Mouse (Mus musculus) T-helper 2 cell (primary cell): ENCODE data around the gene Ace3.

Experiments
- in situ Hi-C: fragments of 300-600 bp; cut with MboI, MseI; formaldehyde crosslinking; loops from one replicate; pipeline ENCODE4 v1.15.1; 2025; ENCODE audit warnings: high pct_unique_total_duplicates

Ace3 gene

DNA sequence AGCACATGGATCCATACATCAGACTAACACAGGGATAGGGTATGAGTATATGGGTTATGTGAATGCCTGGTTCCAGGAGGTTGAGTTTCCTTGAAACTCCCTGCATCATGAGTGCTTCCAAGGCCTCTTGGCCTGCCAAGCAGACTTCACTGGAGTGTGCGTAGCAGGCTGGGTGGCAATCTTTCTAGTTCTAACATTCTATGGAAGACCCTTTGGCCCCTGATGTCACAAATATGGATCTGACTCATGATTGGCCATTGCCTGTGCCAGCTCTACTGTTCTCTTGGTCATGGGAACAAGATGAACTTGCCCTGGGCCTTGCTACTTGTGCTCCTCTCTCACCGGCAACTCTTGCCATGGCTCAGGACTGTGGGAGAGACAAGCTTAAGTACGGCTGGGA, at the start of gene Ace3:
Ace3 (plus strand) TSS at position 301 of the 400 bp plus-strand sequence.
- in situ Hi-C loops = no loop called here

DNA sequence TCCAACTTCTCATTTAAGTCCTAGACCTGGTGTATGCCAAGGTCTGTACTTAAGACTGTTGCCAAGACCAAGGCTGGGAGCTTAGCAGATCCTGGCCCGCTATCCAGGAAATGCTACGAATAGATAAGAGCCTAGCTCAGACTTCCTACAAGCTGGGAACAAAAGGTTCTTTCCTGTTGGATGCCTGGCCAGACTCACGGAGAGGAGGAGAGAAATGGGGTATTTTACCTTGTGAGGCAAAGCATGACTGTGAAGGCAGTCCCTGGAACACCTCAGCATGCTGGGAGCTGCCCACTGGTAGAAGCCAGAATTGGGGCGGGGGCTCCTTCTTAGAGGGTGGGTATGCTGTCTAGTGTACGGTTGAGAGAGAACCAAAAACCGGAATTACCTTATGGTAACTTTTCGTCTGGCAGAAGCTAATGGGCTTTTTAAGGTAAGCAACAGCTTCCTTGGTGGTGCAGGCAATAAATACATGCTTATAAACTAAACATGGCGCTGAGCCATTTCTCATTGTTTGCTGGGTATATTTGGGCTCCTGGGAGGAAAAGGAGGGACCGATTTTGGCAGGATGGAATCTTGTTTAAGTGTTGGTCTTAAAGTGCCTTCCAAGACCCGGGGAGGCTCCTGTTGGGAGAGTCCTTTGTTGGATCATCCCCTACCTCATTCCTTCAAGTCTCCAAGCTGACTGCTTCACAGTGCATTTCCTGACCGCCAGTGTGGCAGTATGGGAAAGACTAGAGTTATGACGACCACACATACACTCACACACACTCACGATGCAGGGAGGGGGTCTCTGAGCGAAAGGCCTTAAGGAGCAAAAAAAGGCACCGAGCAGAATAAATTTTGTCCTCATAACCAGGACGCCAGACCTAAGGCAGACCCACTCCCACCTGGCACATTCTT, 49.5 kb upstream of the Ace3 start:
- in situ Hi-C loops = no loop called here

DNA sequence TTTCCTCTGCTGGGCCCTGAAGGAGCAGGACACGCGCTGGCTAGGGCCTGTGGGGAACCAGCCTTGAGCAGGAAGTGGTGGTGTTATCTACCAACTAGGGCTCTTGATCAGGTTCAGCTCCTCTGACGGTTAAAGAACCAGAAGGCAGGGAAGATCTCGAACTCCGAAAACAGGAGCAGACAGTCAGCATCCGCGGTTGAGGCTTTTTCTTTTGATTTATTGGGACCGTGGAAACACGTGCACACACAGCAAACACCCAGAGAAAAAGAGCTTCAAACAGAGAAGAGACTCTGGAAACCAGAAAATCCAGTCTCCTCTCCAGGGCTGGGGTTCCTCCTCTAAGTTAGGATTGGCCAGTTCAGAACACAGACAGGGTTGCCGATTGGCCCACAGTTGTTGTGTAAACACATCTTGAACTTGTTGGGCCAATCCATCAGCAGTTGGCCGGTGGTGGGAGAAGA, 47.8 kb upstream of the Ace3 start:
- in situ Hi-C loops = no loop called here

DNA sequence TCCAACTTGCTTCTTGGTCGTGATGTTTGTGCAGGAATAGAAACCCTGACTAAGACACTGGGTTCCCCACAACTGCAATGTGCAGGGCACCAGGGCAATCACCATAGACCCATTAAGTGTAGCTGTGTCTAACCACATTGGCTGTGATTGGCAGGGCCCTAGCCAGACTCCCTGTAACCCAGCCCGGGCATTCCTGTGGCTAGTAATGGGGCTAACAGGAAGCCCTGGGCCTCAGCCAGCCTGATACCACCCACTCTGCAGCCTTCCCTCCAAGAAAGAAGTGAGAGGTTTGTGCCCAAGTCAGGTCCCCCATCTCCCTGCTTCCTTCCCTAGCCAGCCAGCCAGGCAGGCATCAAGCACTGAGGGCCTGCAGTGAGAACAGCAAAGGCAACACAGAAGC, 46.2 kb upstream of the Ace3 start:
- in situ Hi-C loops = no loop called here

DNA sequence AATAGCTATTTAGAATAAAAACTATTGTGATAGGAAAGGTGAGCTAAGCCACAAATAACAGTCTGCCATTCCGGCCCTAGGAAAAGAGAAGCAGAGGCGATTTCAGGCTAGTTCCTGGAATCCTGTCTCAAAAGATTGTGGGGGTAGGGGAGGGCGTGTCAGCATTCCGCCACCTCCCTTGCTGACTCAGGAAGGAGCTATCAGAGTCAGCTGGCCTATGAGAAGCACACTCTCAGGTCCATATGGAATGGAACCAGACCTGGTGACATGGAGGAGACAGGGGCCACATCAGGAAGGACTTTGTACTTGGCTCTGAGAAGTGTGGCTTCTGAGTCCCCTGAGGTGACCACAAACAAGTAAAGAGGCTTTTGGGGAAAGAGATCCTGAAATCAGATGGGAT, 44.0 kb upstream of the Ace3 start:
- in situ Hi-C loops = no loop called here

DNA sequence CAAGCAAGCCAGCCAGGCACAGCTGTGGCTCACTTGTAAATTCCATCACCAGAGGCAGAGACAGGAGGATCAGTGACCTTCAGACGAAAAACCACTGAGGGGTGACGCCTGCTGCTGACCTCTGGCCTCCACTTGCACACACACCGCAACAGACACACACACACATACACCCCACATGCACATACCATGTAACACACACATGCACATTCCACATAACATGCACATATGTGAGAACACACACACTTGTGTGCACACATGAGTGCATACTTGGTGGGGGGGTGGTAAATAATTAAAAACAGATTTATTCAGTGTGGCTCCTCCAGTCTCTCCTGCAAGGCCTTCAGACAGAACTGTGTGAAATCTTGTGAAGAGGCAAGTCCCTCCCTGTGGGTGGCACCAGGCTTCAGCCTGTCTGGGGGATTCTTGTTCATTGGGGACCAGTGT, 42.9 kb upstream of the Ace3 start:
- in situ Hi-C loops = no loop called here

DNA sequence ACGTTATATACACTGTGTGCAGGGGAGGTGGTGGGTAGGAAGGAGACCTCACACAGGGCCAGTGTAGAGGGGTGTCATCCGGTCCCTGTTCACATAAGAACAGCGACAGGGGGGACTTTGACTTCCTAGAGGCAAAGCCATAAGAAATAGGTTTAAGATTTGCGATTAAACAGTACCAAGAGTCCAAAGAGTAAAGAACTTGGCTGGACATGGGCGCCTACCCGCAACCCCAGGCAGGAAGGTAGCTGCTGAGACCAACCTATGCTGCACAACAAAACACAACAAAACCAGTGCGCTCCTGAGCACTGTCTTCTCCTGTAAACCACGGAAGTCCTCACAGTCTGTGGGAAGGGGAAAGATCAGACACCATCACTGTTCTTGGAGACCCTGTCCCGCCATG, 42.4 kb upstream of the Ace3 start:
- in situ Hi-C loops = no loop called here

DNA sequence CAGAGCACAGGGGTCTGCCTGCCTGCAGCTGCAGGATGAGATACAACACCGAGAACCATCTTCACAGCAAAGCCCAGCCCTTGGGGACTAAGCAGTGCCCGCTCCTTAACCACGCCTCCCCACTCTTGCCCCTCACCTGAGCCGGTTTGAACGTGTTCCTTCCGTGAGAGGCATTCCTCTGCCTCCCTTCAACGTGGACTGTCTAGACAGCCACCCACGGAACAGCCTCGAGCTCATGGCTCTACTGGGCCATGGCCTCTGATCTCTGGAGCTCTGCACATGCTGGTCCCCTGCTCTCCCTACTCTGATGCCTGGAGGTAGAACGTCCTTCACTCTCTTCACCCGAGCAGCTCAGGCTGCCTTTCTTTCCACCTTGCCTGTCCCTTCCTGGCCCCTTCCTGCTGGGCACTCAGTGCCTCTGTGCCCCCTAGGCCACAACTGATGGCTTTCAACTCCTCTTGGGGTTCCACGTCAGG, 41.5 kb upstream of the Ace3 start, which contains the start of gene Cyb561:
Cyb561 (minus strand) TSS at position 426 of the 476 bp plus-strand sequence.
- in situ Hi-C loops = no loop called here

DNA sequence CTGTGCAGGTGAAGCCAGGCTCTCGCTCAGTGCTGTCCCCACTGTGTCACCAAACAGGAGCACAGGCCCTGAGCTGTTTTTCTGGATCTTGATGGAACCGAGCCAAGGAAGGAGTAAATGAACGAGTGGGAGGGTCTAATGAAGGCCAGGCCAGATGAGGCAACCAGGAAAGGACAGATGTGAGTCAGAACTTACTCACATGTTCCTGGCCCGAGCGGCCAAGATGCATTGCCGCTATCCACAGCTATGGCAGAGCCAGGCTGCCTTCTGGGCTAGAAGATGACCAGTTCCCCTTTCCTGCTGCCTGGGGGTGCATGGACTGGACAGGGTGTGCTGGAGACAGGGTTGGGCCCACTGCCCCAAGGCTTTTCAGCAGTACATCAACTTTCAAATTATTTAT, 41.1 kb upstream of the Ace3 start:
- in situ Hi-C loops = no loop called here

DNA sequence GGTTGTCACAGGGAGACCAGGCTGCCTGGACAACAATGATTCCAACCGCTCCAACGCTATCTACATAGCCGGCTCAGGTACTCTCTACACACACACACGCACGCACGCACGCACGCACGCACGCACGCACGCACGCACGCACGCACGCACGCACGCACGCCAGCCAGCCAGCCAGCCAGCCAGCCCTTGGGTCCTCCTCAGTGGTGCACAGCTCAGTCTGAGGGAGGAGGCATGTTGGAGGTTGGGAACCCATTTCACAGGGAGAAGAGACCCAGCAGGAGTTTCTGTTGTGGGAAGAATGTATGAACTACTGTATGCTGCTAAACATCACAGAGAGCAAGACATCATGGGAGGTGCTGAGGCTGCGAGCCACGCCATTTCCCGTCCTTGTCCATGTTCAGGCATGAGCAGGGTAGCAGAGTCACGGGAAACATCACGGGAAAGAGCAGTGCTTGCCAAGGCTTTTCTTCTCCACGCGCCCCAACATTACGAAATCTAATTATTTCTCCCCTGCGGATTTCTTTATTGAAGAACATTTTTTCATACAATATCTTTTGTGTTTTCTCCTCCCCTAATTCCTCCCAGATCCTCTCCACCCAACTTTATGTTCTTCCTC, 38.6 kb upstream of the Ace3 start:
- in situ Hi-C loops = no loop called here

DNA sequence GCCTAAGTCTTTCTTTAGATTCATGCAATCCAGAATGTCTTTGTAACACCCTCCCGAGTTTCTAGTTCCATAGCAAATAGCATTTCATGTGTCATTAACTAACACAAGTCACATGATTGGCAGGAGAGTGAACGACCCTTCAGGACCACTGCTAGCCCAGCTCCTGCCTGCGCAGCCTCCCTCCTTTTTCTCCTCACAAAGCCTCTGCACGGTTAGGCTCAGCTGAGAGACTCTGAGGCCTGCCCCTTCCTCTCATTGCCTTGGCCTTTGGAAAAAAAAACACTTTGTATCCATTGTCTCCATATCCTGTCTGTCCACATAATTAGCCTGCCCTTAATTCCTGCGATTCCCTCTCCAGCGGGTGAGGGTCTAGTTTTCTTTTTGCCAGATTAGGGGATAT, 37.0 kb upstream of the Ace3 start:
- in situ Hi-C loops = no loop called here

DNA sequence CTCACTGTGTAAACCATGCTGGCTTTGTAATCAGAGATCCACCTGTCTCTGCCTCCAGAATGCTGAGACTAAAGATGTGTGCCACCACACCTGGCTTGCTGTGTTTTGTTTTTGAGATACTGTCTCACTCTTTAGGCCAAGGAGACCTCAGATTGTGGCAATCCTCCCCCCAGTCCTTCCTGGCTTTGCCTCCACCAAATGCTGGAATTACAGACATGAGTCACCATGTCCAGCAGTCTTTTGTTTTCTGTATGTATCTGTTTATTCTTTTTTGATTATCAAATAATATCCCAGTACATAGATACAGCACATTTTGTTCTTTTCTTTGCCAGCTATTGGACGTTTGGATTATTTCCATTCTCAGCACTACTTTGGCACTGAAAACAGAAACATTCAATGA, 35.9 kb upstream of the Ace3 start:
- in situ Hi-C loops = no loop called here

DNA sequence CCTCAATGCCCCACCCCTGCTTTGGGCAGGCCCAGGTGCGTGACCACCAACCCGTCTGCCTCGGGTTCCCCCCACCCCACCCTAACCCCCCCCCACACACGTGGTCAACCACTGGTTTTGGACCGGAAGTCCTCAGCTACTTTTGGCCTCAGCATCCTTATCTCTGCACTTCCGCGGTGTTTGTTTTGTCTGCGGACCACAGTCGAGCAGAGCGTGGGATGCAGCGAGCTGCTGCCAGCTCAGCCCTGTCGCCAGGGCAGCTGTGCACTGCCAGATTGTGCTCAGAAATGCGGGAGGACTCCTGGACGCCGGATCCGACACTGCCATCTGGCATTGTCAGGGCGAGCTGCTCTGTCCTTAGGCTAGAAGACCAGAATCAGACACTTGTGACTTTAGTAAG, 35.1 kb upstream of the Ace3 start:
- in situ Hi-C loops = no loop called here

DNA sequence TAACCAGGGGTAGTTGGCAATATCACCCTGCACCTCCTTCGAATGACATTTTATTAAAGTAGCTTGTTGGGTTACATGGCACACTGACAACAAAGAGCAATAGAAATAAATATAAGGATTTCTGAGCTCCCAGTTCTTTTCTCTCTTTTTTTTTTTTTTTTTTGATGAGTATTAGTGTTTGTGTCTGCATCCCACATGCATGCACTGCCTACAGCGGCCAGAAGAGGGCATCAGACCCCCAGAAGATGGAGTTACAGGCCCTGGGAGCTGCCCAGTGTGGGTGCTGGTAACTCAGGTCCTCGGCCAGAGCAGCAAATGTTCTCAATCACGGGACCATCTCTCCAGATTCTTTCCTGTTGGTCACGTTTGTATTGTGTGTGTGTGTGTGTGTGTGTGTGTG, 29.8 kb upstream of the Ace3 start:
- in situ Hi-C loops = no loop called here

DNA sequence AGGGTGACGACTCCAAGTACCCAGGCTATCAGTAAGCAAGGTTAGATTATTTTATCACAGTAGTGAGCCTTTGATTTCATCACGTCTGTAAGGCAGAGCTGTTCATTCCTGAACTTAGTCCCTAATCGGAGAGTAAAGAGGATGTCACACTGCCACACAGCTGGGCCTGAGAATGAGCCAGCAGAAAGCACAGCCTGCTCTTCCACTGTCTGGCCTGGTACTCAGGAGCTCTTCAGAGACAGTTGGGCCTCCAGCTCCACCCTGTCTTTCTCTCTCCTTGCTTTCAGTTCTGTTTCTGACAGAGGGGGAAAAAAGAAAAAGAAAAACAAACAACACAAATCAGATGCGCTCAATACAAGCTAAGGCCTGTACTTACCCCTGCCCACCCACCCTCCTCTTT, 28.2 kb upstream of the Ace3 start:
- in situ Hi-C loops = no loop called here

DNA sequence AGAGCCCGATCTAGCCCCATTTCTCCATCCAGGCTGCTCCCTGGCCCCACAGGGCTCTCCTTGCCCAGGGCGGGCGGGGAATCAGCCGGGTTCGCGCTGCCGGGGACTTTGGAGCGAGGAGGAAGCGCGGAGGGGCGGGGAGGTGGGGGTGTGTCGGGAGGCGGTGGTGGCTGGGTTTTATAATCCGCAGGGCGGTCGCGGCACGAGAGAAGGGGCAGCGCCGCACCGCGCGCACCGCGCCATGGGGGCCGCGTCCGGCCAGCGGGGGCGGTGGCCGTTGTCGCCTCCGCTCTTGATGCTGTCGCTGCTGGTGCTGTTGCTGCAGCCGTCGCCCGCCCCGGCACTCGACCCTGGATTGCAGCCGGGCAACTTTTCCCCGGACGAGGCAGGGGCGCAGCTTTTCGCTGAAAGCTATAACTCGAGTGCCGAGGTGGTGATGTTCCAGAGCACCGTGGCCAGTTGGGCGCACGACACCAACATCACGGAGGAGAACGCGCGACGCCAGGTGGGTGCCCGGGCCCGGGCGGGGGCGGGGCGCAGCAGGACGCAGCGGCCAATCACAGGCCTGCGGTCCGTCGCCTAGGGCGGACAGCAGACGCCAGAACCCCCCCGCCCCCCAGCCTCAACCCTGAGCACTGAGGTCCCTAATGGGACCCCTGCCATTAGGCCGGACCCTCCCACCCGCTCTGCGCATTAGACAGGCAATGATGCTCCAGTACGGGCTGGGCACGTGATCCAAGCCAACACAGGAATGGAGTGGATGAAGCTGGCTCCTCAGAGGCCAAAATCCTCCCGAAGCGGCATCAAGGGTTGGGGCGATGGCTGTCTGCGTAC, 26.5 kb upstream of the Ace3 start, which contains the start of gene Ace:
Ace (plus strand) TSS at position 205 of the 834 bp plus-strand sequence.
- in situ Hi-C loops = no loop called here

DNA sequence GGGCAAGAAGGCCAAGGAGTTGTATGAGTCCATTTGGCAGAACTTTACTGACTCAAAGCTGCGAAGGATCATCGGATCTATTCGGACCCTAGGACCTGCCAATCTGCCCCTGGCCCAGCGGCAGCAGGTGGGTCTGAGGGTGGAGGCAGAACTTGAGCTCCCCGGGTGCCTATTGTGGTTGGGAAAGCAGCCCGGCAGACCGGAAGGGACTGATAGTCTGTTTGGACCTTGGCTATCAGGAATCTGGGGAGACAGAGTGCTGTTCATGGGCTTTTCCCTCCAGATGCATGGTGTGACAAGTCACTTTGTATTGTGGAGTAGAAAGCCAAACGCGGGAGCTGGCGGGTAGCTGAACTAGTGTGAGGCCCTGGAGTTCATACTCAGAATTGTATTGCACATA, 25.5 kb upstream of the Ace3 start:
- in situ Hi-C loops = no loop called here

DNA sequence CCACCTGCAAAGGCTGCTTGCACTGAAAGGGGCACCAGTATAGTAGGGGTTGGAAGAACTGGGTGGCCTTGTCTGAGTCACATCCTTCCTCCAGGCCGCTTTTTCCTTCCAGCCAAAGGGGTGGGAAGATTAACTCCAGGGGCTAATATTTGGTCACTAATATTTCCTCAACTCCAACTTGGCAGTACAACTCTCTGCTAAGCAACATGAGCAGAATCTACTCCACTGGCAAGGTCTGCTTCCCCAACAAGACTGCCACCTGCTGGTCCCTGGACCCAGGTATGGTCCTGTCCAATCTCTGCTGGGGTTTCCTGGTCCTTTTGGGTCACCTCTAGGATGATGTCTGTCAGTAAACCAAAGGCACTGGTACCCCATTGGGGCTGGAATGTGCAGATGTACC, 25.0 kb upstream of the Ace3 start:
- in situ Hi-C loops = no loop called here

DNA sequence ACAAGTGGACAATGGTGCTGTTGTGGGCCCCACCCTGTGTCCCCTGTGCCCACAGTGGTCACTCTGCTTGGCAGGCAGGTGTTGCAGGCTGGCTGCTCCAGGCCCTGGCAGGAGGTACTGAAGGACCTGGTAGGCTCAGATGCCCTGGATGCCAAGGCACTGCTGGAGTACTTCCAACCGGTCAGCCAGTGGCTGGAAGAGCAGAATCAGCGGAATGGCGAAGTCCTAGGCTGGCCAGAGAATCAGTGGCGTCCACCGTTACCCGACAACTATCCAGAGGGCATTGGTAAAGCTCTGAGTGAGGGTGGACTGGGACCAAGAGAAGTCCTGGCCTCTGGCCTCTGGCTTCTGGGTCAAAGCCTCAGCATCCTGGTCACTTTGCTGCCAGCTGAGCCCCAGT, 19.9 kb upstream of the Ace3 start:
- in situ Hi-C loops = no loop called here

DNA sequence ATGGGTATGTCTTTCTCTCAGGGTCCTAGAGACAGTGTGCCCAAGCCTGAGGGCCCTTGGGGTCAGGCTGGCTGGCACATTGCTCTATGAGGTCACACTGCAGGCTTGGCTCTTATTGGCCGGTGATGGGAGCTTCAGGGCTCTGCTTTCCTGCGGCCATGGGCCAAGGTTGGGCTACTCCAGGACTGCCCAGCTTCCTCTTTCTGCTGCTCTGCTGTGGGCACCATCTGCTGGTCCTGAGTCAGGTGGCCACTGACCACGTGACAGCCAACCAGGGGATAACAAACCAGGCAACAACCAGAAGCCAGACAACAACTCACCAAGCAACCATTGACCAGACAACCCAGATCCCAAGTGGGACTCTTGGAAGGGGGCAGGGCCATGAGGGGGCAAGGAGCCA, 19.4 kb upstream of the Ace3 start:
- in situ Hi-C loops = no loop called here

DNA sequence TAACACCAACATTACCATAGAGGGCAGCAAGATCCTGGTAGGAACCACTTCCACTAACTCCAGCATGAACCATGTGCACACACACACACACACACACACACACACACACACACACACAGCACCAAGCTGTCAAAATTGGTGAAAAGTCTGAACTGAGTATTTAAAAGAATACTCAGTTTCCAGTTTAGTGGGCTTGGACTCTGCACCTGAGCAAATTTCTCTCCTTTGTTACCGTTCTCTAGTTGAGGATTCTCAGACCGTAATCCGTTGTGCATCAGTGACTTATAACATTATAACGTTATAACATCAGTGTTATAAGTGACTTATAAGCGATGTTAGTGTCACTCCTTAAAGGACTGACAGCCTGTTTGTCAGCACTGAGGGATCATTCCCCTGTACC, 18.8 kb upstream of the Ace3 start:
- in situ Hi-C loops = no loop called here

DNA sequence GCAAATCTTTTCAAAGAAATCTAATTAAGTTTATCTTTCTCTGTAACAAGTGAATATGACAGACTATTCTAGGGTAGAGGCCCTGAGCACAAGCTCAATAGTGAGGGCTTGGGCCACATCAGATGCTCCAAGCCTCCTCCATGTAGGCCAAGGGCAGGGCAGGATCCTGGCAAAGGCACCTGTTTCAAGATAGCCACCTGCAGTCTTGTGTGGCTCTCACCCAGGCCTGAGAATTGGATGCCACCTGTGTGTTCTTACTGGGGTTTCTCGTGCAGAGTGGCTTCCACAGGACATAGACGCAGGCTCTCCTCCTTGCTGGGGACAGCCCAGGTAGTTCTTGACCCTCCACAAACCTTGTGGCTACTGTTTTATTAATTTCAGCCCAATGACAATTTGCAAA, 16.2 kb upstream of the Ace3 start:
- in situ Hi-C loops = no loop called here
